In the genomic region with DNA sequence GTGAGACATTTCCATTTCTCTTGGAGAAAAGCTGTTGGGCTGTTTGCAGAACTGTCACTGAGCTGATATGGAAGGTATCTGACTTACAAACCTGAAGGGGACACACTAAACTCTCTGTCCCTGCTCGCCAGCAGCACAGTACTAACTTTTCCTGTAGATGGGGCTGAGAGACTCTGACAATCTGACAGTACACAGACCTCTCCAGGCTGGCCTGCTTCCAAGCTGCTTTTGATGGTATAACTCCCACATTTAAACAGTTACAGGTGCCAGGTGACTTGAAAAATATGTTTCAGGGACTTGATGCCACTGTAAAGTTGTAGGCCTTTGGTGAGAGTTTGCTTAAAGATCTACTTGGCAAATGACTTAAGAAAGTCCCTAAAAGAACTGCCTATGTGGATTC, we compare ENCODE assay signal across 19 mouse cellular contexts.
A peak's percentile ranks its signal among the peaks of the same experiment; 100 is the strongest.
DNase-seq lines count a peak whose midpoint lies in the region; ATAC-seq and TF ChIP-seq lines count a peak whose summit lies in the region.
"Had no signal": no experiment of that assay in that cellular context is flagged by ENCODE, and none has a peak within 500 bp of the region (broad histone marks: within the 10 kb centered on the region; RNA-seq: fewer than 3 reads in every experiment).

No protein-coding gene starts in this region.

- H3K27me3 ChIP-seq in heart, embryonic 13.5 days (replicated peaks): no peaks in the 10 kb centered on the region
- H3K27me3 ChIP-seq: forebrain, embryonic 15.5 days; liver, embryonic 12.5 days had no signal

- no peak overlapping the region for H3K27ac ChIP-seq in heart, embryonic 13.5 days (replicated peaks)
- H3K27ac ChIP-seq in cortical plate, adult 2 months (ENCODE audit: insufficient read depth, low read length): no peak overlapping the region
- H3K27ac ChIP-seq: embryonic facial prominence, embryonic 10.5 days; forebrain, embryonic 15.5 days; heart, adult 2 months; limb, embryonic 10.5 days; liver, embryonic 12.5 days had no signal

- ATAC-seq in heart, embryonic 13.5 days (ENCODE audit: extremely low read depth, insufficient number of reproducible peaks, low FRiP score, low TSS enrichment): no peak
- ATAC-seq: forebrain, embryonic 15.5 days; inflammation-experienced regulatory T-cells, adult 6 months; liver, embryonic 12.5 days had no signal

- 31% methylated on average over 1 of the region's 1 CpGs for WGBS in heart, embryonic 13.5 days

- H3K9ac ChIP-seq in heart, embryonic 13.5 days: 0 out of 2 replicates have a peak overlapping the region, but pooled peaks have one; percentile 5
- H3K9ac ChIP-seq: forebrain, embryonic 15.5 days; liver, embryonic 12.5 days had no signal

- peaks cover 23% of the 10 kb centered on the region for H3K4me1 ChIP-seq in heart, embryonic 13.5 days
- no peaks in the 10 kb centered on the region; the same call in 1 of the 2 replicates for H3K4me1 ChIP-seq in cortical plate, adult 2 months (ENCODE audit: control insufficient read depth, insufficient read depth, low read length)
- H3K4me1 ChIP-seq: forebrain, embryonic 15.5 days; limb, embryonic 10.5 days; liver, embryonic 12.5 days had no signal

- H3K9me3 ChIP-seq in heart, embryonic 13.5 days: no peaks in the 10 kb centered on the region
- H3K9me3 ChIP-seq: embryonic facial prominence, embryonic 10.5 days; forebrain, embryonic 15.5 days; limb, embryonic 10.5 days; liver, embryonic 12.5 days had no signal

- no peak overlapping the region for H3K4me2 ChIP-seq in heart, embryonic 13.5 days
- H3K4me2 ChIP-seq: forebrain, embryonic 15.5 days; liver, embryonic 12.5 days; midbrain, embryonic 11.5 days had no signal

- H3K36me3 ChIP-seq in heart, embryonic 13.5 days: peaks cover 62% of the 10 kb centered on the region

- no peak for TF ChIP-seq POLR2A in cortical plate, adult 2 months (IDR thresholded peaks at IDR 0.05; ENCODE audit: extremely low read depth, insufficient read depth, low read length)

- H3K4me3 ChIP-seq in heart, embryonic 13.5 days: no peak overlapping the region
- no peak overlapping the region for H3K4me3 ChIP-seq in cortical plate, adult 2 months (ENCODE audit: insufficient read depth, low read length)
- H3K4me3 ChIP-seq: embryonic facial prominence, embryonic 10.5 days; erythroblast, embryonic 14.5 days; forebrain, embryonic 15.5 days; heart, adult 2 months; limb, embryonic 10.5 days; liver, embryonic 12.5 days had no signal

- TF ChIP-seq CTCF in cortical plate, adult 2 months (IDR thresholded peaks at IDR 0.05; ENCODE audit: extremely low read depth, insufficient read depth, low read length): 0 out of 2 replicates have a peak, but pooled peaks have one; percentile 4

- no peak for DNase-seq in heart, postnatal 25 days (ENCODE audit: low spot score)
- peak; percentile 43 for DNase-seq in kidney, postnatal 10 days
- DNase-seq in kidney, adult 18-20 months: no peak
- DNase-seq in lung, postnatal 36 days: peak; percentile 10
- DNase-seq in lung, postnatal 10 days: no peak
- DNase-seq in spleen, postnatal 36 days (ENCODE audit: low spot score in 2 of 2): no peak
- DNase-seq: adrenal gland, postnatal 10 days; B cell, adult 2 months; cerebellum, adult 9-11 months; heart, adult 2 months had no signal

- intact Hi-C loops in heart, postnatal 25 days (cut with DNase I): no loop called here

Comparison
In these comparisons a context has a peak if more than half of its experiments do, and no peak if none do; other contexts are left out.
1. DNase-seq: peak in kidney, postnatal 10 days (single experiment) and lung, postnatal 36 days (single experiment); none in heart, postnatal 25 days (single experiment), kidney, adult 18-20 months (single experiment), lung, postnatal 10 days (single experiment) and spleen, postnatal 36 days (0 of 2).